Mouse (Mus musculus) forebrain, embryonic 16.5 days (tissue): ENCODE results near the gene Card6. TPM values are rescaled to one million over a fixed set of nuclear protein-coding genes. Genes with fewer than 3 reads are reported as not detected.

Source experiments
- ATAC-seq: fragments of 200-750 bp; cut with Nextera tagmentation; 2 replicates; pipeline ENCODE4 v1.8.0; 2017; ENCODE audit warnings: mild to moderate bottlenecking, moderate library complexity
- H3K27ac ChIP-seq: fragments of 300-500 bp; sonication (generic); 2 replicates; pipeline ENCODE4 v1.5.1; 2014; ENCODE audit warnings: low read length, control low read depth
- H3K27me3 ChIP-seq: fragments of 300-500 bp; sonication (generic); replicated peaks from 2 replicates; pipeline ENCODE4 v1.6.1; 2014; ENCODE audit warnings: low read length; ENCODE audit not compliant: control insufficient read depth, insufficient read depth
- H3K36me3 ChIP-seq: fragments of 300-500 bp; sonication (generic); 2 replicates; pipeline ENCODE4 v1.6.1; 2014; ENCODE audit not compliant: control insufficient read depth, insufficient read depth
- H3K4me1 ChIP-seq: fragments of 300-500 bp; sonication (generic); replicated peaks from 2 replicates; pipeline ENCODE4 v1.6.1; 2014; ENCODE audit warnings: low read length; ENCODE audit not compliant: control insufficient read depth, insufficient read depth
- H3K4me2 ChIP-seq: fragments of 300-500 bp; sonication (generic); 2 replicates; pipeline ENCODE4 v1.6.1; 2014; ENCODE audit warnings: mild to moderate bottlenecking, low read length, control low read depth
- H3K4me3 ChIP-seq: fragments of 300-500 bp; sonication (generic); replicated peaks from 2 replicates; pipeline ENCODE4 v1.5.1; 2014; ENCODE audit warnings: mild to moderate bottlenecking, low read length, control low read depth
- H3K9ac ChIP-seq: fragments of 300-500 bp; sonication (generic); replicated peaks from 2 replicates; pipeline ENCODE4 v1.6.1; 2014; ENCODE audit warnings: low read depth, low read length, control low read depth
- H3K9me3 ChIP-seq: fragments of 300-500 bp; sonication (generic); 2 replicates; pipeline ENCODE4 v1.6.1; 2016; ENCODE audit warnings: low read length; ENCODE audit not compliant: control insufficient read depth
- whole genome bisulfite sequencing: fragments of 180-500 bp; shearing (Covaris S2); extraction: QIAGEN DNeasy Blood & Tissue Kit; methylation state at CpG from one replicate; pipeline ENCODE4 v1.1.7; 2014; 5-methylcytosine and 5-hydroxymethylcytosine counted together
- polyA plus RNA-seq: library from polyadenylated mRNA; unstranded; fragments of >200 nt; fragmentation: Nextera tagmentation; extraction: Ambion mirVana; gene quantifications from 2 replicates; pipeline ENCODE4 v1.2.1, GENCODE M21; 2015

Gene Card6
- polyA plus RNA-seq, 1 experiment from 2014 or later = 0.35 TPM

DNA sequence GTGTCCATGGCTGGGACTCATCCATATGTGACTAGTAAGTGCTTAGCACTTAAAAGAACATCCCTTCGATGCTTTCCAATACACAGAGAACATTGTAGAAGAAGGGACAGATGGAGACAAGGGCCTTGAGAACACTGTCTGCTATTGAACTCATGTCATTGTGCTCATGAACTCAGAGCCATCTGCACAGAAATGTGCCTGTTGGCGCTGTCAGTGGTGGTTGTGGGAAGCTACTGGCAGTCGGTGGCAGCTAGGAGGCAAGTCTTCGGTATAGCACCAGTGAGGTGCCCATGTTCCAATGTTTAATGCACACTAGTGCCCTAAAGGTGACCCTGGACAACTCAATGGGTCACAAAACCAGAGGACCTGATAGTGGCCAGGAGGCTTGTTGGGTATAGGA is 6.0 kb downstream of the Card6 start:
- no peak for ATAC-seq
- Histone ChIP-seq H3K4me2 (no peak overlapping the region), H3K27me3 (no peaks in the 10 kb centered on the region), H3K4me3 (no peak overlapping the region), H3K36me3 (no peaks in the 10 kb centered on the region), H3K9me3 (no peaks in the 10 kb centered on the region), H3K27ac (no peak overlapping the region), H3K4me1 (no peaks in the 10 kb centered on the region), H3K9ac (no peak overlapping the region)
- WGBS = 95% methylated on average over 4 of the region's 4 CpGs

GRCm38 (mm10) chr15:5097376-5097775 is 11.0 kb downstream of the Card6 start:
- 95% methylated on average over 1 of the region's 1 CpGs for WGBS
- Histone ChIP-seq H3K4me3 (no peak overlapping the region), H3K27me3 (no peaks in the 10 kb centered on the region)

DNA sequence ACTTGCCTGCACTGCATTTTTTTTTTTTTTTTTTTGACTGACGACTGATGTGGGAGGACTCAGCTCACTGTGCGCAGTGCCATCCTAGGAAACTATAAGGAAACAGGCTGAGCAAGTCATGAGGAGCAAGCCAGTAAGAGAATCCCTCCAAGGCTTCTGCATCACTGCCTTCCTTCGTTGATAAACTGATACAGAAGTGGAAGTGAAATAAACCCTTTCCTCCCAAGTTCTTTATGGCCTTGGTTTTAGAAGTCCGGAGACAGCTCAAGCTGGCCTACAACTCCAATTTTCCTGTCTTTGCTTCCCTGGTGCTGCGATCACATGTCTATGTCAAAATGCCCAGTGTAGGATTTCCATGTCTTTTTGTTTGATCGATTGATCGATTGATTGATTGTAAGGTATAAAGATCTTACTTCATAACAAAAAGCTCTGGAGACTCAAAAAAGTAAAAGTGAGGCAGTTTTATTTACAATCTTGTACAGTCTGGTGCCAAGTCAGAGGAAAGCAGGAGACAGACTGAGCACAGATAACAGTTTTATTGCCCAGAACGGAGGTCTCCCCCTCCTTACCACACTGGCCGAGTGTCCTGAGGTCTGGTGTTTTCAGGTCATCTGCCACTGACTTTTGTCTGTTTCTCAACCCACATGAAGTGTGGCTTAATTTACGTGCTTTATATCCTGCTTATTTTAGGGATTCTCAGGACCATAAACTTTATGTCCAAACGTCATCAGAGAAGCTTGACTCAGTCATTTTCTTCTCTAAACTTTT is 12.6 kb downstream of the Card6 start:
- H3K9ac ChIP-seq = no peak overlapping the region
- H3K36me3 ChIP-seq = no peaks in the 10 kb centered on the region
- H3K27ac ChIP-seq = no peak overlapping the region
- H3K4me2 ChIP-seq = no peak overlapping the region
- no peaks in the 10 kb centered on the region for H3K4me1 ChIP-seq
- H3K27me3 ChIP-seq = no peaks in the 10 kb centered on the region
- H3K9me3 ChIP-seq = no peaks in the 10 kb centered on the region
- no peak overlapping the region for H3K4me3 ChIP-seq
- WGBS = 92% methylated on average over 11 of the region's 11 CpGs
- ATAC-seq = no peak

More at GRCm38 (mm10) chr15:5097376-5097775, 11.0 kb downstream of the Card6 start:
- ATAC-seq = no peak
- Histone ChIP-seq H3K36me3 (no peaks in the 10 kb centered on the region), H3K9ac (no peak overlapping the region), H3K9me3 (no peaks in the 10 kb centered on the region), H3K4me2 (no peak overlapping the region), H3K4me1 (no peaks in the 10 kb centered on the region), H3K27ac (no peak overlapping the region)

GRCm38 (mm10) chr15:5090131-5090530 is 18.2 kb downstream of the Card6 start:
- Histone ChIP-seq H3K4me2 (no peak overlapping the region), H3K27ac (no peak overlapping the region), H3K4me1 (no peaks in the 10 kb centered on the region), H3K9ac (no peak overlapping the region), H3K9me3 (no peaks in the 10 kb centered on the region), H3K36me3 (no peaks in the 10 kb centered on the region), H3K4me3 (no peak overlapping the region), H3K27me3 (no peaks in the 10 kb centered on the region)
- WGBS = 97% methylated on average over 10 of the region's 10 CpGs
- ATAC-seq = no peak

DNA sequence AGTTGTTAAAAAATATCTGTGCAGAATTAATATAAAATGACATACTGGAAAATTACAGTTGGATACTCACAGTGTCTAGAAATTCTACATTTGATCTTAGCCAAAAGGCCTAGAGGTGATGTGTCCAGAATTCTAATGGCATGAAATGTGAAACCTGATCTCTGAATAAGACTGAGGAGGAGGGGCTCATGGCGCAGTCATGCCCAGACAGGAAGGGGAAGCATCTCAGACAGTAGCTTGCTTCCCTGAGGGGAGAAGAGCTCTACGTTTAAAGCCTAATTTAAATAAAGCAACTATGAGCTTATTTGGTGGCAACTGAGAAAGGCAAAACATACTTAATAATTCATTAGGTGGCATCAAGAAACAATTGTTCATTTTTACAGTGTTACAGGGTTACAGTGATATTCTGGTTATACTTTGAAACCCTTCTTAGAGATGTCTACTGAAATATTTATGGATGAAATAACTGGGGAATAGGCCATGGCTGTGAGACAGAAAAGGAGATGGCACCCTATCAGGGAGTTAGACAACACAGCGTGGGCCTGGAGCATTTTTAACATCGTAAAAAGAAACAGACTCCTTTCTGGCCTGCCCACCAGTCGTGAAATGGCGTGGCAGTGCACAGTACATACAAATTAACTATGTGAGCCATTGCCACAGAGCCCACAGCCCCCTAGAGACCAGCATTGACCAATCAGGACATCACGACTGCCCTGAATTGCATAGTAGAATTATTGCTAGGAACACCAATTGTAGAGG is 19.3 kb downstream of the Card6 start:
- Histone ChIP-seq H3K4me3 (no peak overlapping the region), H3K4me2 (no peak overlapping the region), H3K4me1 (no peaks in the 10 kb centered on the region), H3K27me3 (no peaks in the 10 kb centered on the region), H3K36me3 (no peaks in the 10 kb centered on the region), H3K27ac (no peak overlapping the region), H3K9me3 (no peaks in the 10 kb centered on the region), H3K9ac (no peak overlapping the region)
- WGBS = 73% methylated on average over 7 of the region's 7 CpGs
- ATAC-seq = no peak

- Histone ChIP-seq H3K27me3 (no peaks in the 10 kb centered on the region), H3K4me2 (no peak overlapping the region), H3K27ac (no peak overlapping the region), H3K4me3 (no peak overlapping the region), H3K9ac (no peak overlapping the region), H3K36me3 (no peaks in the 10 kb centered on the region), H3K4me1 (no peaks in the 10 kb centered on the region), H3K9me3 (no peaks in the 10 kb centered on the region)
- ATAC-seq = no peak
- WGBS = 35% methylated on average over 2 of the region's 2 CpGs
Measured at GRCm38 (mm10) chr15:5086162-5086561, 22.2 kb downstream of the Card6 start.

- Histone ChIP-seq H3K4me1 (no peaks in the 10 kb centered on the region), H3K27me3 (no peaks in the 10 kb centered on the region), H3K4me2 (no peak overlapping the region), H3K9me3 (no peaks in the 10 kb centered on the region), H3K36me3 (no peaks in the 10 kb centered on the region), H3K9ac (no peak overlapping the region), H3K27ac (no peak overlapping the region), H3K4me3 (no peak overlapping the region)
- 85% methylated on average over 1 of the region's 1 CpGs for WGBS
- ATAC-seq = no peak
Measured at GRCm38 (mm10) chr15:5081235-5081634, 27.1 kb downstream of the Card6 start.

DNA sequence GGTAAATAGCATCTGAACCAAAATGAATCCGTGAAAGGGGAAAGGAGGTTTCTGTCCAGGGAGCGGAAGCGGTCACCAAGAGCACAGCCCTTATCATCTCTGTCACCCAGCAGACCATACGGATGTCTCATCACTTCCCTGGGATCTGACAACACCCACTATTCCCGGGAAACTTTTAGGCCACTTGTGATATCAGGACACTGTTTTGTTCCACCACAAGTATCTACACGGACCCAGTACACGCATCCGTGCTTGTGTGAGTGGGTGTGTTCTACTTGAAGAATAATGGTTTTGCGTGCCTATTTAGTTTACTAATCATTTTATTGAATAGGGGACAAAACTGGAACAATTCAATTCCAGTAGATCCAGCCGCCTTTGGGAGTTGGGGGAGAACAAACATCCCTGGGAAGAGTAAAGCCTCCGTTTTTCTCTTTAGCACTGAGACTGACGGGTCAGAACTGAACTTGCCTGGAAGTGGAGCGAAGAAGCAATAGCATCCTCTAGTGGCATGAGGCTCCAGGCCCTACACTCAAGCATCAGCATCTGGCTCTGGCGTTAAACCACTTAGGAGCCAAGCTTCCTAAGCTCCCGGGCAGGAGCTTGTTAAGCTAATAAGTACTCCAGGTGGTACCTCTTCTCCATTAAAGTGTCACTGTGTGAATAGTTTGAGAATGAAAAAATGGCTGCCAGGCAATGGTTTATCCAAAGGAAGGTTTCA is 39.4 kb downstream of the Card6 start:
- Histone ChIP-seq H3K27ac (no peak overlapping the region), H3K9me3 (no peaks in the 10 kb centered on the region), H3K36me3 (no peaks in the 10 kb centered on the region), H3K4me1 (no peaks in the 10 kb centered on the region), H3K9ac (no peak overlapping the region), H3K4me3 (no peak overlapping the region), H3K27me3 (no peaks in the 10 kb centered on the region), H3K4me2 (no peak overlapping the region)
- peak; percentile 68 for ATAC-seq
- 61% methylated on average over 15 of the region's 15 CpGs for WGBS

GRCm38 (mm10) chr15:5063635-5064034 is 44.7 kb downstream of the Card6 start, which contains the start of gene C7:
Gene C7, minus strand, starts transcription at chr15:5063740.
- H3K36me3 ChIP-seq = no peaks in the 10 kb centered on the region
- no peak for ATAC-seq
- no peaks in the 10 kb centered on the region for H3K4me1 ChIP-seq
- no peak within 1 kb of the TSS for H3K27ac ChIP-seq
- H3K27me3 ChIP-seq = no peaks in the 10 kb centered on the region
- no peak within 1 kb of the TSS for H3K9ac ChIP-seq
- no peak within 1 kb of the TSS for H3K4me2 ChIP-seq
- H3K9me3 ChIP-seq = no peaks in the 10 kb centered on the region
- no peak within 1 kb of the TSS for H3K4me3 ChIP-seq
